Mouse (Mus musculus) layer of hippocampus, adult 8-10 months (tissue): ENCODE measurements at regions not wholly inside any gene's neighbourhood (a gene's known extent, or its start where the extent isn't known, plus 50 kb on each side); places are given as distances from the start of the nearest gene placed in this dataset.
A peak's percentile ranks its signal among the peaks of the same experiment; 100 is the strongest.

ENCODE experiments used
- DNase-seq, 2 experiments: peaks; one replicate each; pipeline ENCODE4 v3.0.0; 2022; ENCODE audit warnings: low spot score in 2 of 2

DNA sequence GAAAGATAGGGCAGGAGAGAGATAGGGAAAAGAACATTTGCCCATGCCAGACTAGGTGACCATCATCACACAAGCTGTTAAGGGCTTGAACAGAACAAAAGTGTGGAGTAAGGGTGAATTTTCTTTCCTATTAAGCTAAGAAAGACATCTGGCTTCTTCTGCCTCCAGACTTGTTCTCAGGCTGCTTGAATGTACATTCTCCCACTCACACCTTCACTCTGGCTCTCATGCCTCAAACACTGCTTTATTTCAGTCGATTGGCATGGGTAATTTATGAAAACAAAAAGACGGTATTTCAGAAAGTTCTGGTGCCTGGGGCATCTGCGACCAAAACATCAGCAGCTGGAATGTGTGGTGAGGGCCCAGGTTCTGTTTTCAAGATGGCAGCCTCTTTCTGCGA lies 79.1 kb downstream of the Ifi44 start:
- peak; percentile 9 to 13 for DNase-seq

DNA sequence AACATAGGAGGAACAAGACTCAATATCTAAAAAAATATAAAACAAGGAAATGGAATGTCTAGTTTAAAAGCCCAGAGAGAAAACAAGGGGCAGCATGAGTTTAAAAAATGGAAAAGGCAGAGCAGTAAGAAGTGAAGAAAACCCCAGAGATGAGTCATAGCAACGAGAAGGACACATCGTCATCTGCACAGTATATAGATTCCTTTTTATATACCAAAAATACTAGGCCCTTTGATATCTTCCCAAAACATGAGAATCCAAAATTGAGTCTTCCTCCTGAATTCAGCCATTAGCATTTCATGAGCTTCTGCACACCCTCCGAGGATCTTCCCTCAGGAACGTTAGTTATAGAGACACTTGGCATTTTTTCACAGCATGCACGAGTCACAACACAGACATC lies 96.5 kb downstream of the Ifi44 start:
- no peak for DNase-seq

DNA sequence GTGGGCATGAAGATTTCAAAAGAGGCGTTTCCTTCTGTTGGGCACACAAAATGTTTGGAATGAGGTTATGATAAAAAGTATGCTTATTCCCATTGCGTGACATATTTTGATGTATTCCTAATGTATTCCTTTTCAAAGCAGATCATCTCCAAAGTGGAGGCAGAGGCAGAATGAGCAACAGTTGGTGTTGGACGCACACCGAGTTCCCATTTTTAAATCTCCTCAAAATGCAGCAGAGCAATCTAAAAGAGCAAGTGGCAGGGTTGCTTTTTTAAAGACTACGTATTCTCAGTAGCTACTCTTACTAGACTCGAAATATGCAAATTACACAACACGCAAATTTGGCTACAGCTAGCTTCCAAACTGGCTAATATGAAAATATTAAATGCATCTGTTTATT lies 98.2 kb downstream of the Ifi44 start:
- DNase-seq: peak; percentile 18 to 51

DNA sequence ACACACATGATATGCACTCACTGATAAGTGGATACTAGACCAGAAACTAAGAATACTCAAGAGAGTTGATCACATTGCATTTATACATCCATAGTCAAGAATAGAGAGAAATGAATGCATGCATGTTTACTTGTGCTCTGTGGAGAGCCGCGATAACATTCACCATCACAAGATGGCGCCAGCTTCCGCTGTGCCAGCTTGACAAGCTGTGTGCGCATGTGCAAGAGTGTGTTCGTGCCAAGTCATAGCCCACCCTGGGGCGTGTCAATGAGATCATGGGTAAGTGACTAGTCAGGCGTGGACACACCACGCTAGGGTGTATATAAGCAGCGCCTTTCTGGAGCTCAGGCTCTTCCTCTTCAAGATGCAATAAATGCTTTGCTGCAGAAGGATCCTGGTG lies 102.1 kb downstream of the Ifi44 start:
- DNase-seq: no peak

DNA sequence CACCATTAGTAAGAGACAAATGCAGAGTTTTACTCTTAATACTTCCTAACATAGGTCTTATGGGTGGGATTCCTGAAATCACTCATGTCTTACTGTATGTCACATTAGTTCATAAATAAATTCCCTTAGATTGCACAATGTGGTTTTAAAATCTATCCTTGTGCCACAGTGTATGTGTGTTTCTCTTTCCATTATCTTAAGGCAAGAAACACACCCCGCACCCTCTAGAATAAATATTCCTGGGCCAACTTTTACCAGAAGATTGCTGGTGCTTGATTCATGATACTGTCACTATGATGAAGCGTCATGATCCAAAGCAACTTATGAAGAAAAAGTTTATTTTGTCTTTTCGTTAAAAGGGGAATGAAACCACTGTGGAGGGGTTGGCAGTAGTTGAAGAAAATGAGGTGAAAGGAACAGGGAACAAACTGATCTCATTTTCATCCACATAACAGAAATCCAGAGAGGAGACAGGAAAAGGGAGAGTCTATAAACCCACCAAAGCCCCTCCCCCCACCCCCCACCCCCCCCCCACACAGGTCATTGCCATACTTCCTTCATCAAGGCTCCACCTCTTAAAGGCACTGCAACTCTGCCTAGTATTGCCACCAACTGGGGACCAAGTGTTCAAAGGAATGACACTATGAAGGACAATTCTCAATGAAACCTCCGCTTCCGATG lies 110.2 kb downstream of the Ifi44 start:
- no peak for DNase-seq

DNA sequence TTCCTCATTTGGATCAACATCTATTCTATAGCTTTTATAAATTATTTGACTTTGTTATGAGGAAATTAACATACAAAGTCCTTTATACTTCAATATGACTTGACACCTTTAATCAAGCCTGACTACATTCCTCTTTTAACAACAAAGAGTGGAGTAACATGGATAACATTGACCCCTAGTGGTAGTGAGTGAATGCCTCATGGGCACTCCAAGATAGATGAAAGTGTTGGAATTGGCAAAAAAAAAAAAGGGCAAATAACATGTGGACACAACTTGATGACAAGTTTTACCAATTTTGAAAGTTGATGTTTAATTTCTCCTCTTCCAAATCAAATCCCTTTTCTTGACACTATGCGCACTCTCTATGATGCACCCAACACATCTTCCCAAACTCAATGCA lies 111.4 kb downstream of the Ifi44 start:
- DNase-seq: no peak

DNA sequence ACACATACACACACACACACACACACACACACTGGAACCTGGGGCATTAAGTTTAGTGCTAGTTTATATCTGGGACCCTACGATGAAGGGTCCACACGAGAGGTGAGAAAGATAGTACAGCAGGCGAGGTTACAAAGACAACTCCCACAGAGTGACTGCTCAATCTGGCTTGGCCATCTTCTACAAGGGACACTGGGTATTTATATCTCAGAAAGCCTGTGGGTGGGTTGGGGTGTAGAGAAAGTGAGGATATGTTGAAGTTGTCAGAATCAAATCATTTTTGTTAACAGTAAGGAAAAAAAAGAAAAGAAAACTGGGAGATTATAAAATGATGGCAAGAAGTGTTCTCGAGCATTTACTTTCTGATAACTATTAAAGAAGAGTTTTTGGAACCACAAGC lies 138.8 kb downstream of the Ifi44 start:
- DNase-seq: no peak

DNA sequence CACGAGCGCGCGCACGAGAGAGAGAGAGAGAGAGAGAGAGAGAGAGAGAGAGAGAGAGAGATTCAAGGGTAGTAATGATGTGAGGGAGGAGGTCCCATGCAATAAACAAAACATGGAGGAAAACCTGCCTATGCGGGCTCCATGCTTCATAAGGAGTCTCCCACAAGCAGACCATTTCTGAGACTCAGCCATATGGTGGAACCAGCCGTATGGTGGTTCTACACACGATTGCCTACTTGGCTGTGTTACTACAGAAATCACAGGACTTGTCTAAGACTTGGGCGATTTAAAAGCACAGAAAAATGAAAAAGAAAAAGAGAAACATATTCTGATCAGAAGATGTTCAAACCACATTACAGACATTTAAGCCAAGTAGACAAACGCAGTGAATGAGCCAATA lies 142.1 kb downstream of the Ifi44 start:
- peak in 1 of 2 experiments; percentile 8 for DNase-seq

DNA sequence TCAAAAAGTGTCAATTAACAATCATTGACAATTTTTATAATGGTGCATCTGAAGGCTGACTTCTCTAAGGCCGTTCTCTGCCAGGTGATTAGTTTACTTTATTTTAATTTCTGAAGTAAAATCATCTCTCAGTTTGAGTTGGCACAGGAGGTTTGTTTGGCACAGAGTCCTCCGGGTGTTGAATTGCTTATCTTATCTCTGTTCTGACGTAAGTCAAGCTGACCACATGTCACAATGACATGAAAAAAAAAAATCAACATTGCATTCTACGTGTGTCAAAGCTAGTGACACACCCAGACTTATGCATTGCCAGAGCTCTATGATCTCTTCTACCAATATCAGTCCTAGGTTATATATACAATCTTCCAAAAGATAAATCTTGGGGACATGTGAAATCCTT lies 146.4 kb downstream of the Ifi44 start:
- no peak for DNase-seq
